Mouse (Mus musculus) hindbrain, embryonic 12.5 days (tissue): Measurements from ENCODE around the gene Cx3cr1. TPM values are rescaled to one million over a fixed set of nuclear protein-coding genes. Genes with fewer than 3 reads are reported as not detected.

Source experiments
- ATAC-seq: fragments of 200-750 bp; cut with Nextera tagmentation; 2 replicates; pipeline ENCODE4 v1.8.0; 2017; ENCODE audit warnings: moderate TSS enrichment; ENCODE audit not compliant: low FRiP score
- H3K27ac ChIP-seq: fragments of 300-500 bp; sonication (generic); 2 replicates; pipeline ENCODE4 v1.5.1; 2016; ENCODE audit warnings: mild to moderate bottlenecking
- H3K27me3 ChIP-seq: fragments of 300-500 bp; sonication (generic); 2 replicates; pipeline ENCODE4 v1.6.1; 2016; ENCODE audit warnings: mild to moderate bottlenecking
- H3K36me3 ChIP-seq: fragments of 300-500 bp; sonication (generic); 2 replicates; pipeline ENCODE4 v1.6.1; 2016; ENCODE audit warnings: mild to moderate bottlenecking
- H3K4me1 ChIP-seq: fragments of 300-500 bp; sonication (generic); 2 replicates; pipeline ENCODE4 v1.6.1; 2016
- H3K4me2 ChIP-seq: fragments of 300-500 bp; sonication (generic); replicated peaks from 2 replicates; pipeline ENCODE4 v1.6.1; 2016; ENCODE audit warnings: mild to moderate bottlenecking
- H3K4me3 ChIP-seq: fragments of 300-500 bp; sonication (generic); 2 replicates; pipeline ENCODE4 v1.5.1; 2016; ENCODE audit warnings: mild to moderate bottlenecking
- H3K9ac ChIP-seq: fragments of 300-500 bp; sonication (generic); 2 replicates; pipeline ENCODE4 v1.6.1; 2016; ENCODE audit warnings: mild to moderate bottlenecking, moderate library complexity
- H3K9me3 ChIP-seq: fragments of 300-500 bp; sonication (generic); replicated peaks from 2 replicates; pipeline ENCODE4 v1.6.1; 2016; ENCODE audit warnings: mild to moderate bottlenecking
- WGBS: fragments of 180-500 bp; shearing (Covaris S2); methylation state at CpG from one replicate; pipeline ENCODE4 v1.1.7; 2016; 5-methylcytosine and 5-hydroxymethylcytosine counted together
- polyA plus RNA-seq: library from polyadenylated mRNA; unstranded; fragments of >200 nt; fragmentation: Nextera tagmentation; extraction: Ambion mirVana; gene quantifications from 2 replicates; pipeline ENCODE4 v1.2.1, GENCODE M21; 2016

Cx3cr1 gene
- polyA plus RNA-seq, 1 experiment from 2014 or later: 7.5 TPM

GRCm38 (mm10) chr9:120048495-120048894 lies 21.2 kb downstream of the Cx3cr1 start:
- Histone ChIP-seq H3K4me2 (no peak overlapping the region), H3K27me3 (no peaks in the 10 kb centered on the region), H3K36me3 (no peaks in the 10 kb centered on the region), H3K4me3 (no peak overlapping the region), H3K9me3 (no peaks in the 10 kb centered on the region), H3K9ac (no peak overlapping the region), H3K4me1 (no peaks in the 10 kb centered on the region), H3K27ac (no peak overlapping the region)
- 78% methylated on average over 6 of the region's 6 CpGs for WGBS
- ATAC-seq: no peak

- no peak overlapping the region for H3K27ac ChIP-seq
- no peaks in the 10 kb centered on the region for H3K27me3 ChIP-seq
- no peak overlapping the region for H3K4me2 ChIP-seq
- no peak overlapping the region for H3K4me3 ChIP-seq
- no peaks in the 10 kb centered on the region for H3K4me1 ChIP-seq
- H3K9ac ChIP-seq: no peak overlapping the region
- 0 out of 2 replicates have a peak, but pooled peaks cover 3% of the 10 kb centered on the region for H3K9me3 ChIP-seq
- no peaks in the 10 kb centered on the region for H3K36me3 ChIP-seq
- ATAC-seq: no peak
- WGBS: 88% methylated on average over 7 of the region's 7 CpGs
Observed at GRCm38 (mm10) chr9:120043115-120043514, 26.6 kb downstream of the Cx3cr1 start.

- no peaks in the 10 kb centered on the region for H3K36me3 ChIP-seq
- 85% methylated on average over 7 of the region's 7 CpGs for WGBS
- H3K27ac ChIP-seq: no peak overlapping the region
- H3K27me3 ChIP-seq: no peaks in the 10 kb centered on the region
- no peak overlapping the region for H3K9ac ChIP-seq
- 0 out of 2 replicates have a peak, but pooled peaks cover 3% of the 10 kb centered on the region for H3K9me3 ChIP-seq
- H3K4me2 ChIP-seq: no peak overlapping the region
- ATAC-seq: no peak
- no peaks in the 10 kb centered on the region for H3K4me1 ChIP-seq
- H3K4me3 ChIP-seq: no peak overlapping the region
Observed at GRCm38 (mm10) chr9:120037414-120037813, 32.3 kb downstream of the Cx3cr1 start.

- Histone ChIP-seq H3K9ac (no peak overlapping the region), H3K9me3 (no peaks in the 10 kb centered on the region), H3K27me3 (no peaks in the 10 kb centered on the region), H3K4me1 (no peaks in the 10 kb centered on the region), H3K36me3 (no peaks in the 10 kb centered on the region), H3K27ac (no peak overlapping the region), H3K4me2 (no peak overlapping the region), H3K4me3 (no peak overlapping the region)
- WGBS: 75% methylated on average over 8 of the region's 8 CpGs
- no peak for ATAC-seq
Observed at GRCm38 (mm10) chr9:120034375-120034774, 35.3 kb downstream of the Cx3cr1 start.

DNA sequence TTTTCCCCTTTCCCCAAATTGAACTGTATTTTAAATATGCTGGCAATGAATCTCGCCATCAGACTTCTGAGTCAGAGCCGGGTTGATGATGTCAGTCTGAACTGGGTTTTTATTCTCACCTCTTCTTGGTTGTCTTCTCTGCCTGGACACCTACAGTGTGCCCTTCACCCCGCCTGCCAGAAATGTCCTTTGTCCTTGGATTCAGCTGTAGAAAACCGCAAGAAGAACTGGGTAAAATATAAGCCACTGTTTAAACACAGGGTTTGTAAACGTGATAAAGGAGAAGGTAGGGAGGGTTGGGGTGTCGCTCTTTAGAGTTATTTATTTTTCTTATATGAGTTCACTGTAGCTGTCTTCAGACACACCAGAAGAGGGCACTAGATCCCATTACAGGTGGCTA lies 37.0 kb downstream of the Cx3cr1 start:
- Histone ChIP-seq H3K36me3 (no peaks in the 10 kb centered on the region), H3K27ac (no peak overlapping the region), H3K4me3 (no peak overlapping the region), H3K4me1 (no peaks in the 10 kb centered on the region), H3K4me2 (no peak overlapping the region), H3K9ac (no peak overlapping the region), H3K9me3 (no peaks in the 10 kb centered on the region), H3K27me3 (no peaks in the 10 kb centered on the region)
- no peak for ATAC-seq
- WGBS: 89% methylated on average over 6 of the region's 6 CpGs

- WGBS: 87% methylated on average over 10 of the region's 10 CpGs
- H3K9me3 ChIP-seq: no peaks in the 10 kb centered on the region
- no peak overlapping the region for H3K27ac ChIP-seq
- no peak overlapping the region for H3K9ac ChIP-seq
- 0 out of 2 replicates have a peak, but pooled peaks cover 2% of the 10 kb centered on the region for H3K4me1 ChIP-seq
- peaks cover 4% of the 10 kb centered on the region; the same call in 1 of the 2 replicates for H3K27me3 ChIP-seq
- no peak overlapping the region for H3K4me2 ChIP-seq
- H3K4me3 ChIP-seq: no peak overlapping the region
- no peak for ATAC-seq
- no peaks in the 10 kb centered on the region for H3K36me3 ChIP-seq
Observed at GRCm38 (mm10) chr9:120030421-120030820, 39.3 kb downstream of the Cx3cr1 start.

DNA sequence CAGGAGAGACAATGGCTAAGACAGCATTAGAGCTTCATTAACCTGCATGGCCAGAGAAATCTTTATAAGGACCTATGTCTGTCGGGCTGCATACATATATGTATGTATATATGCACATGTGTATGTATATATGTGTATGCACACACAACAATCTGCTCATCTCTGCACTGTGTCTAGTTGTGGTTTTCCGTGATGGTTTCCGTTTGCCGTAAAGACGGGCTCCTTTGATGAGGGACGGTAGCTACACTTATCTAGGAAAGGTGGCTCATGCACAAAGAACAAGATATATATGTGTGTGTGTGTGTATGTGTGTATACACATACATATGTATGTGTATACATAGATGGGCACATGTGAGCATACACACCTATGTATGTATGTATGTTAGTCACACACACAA lies 39.8 kb downstream of the Cx3cr1 start:
- Histone ChIP-seq H3K36me3 (no peaks in the 10 kb centered on the region), H3K4me2 (no peak overlapping the region), H3K9me3 (no peaks in the 10 kb centered on the region), H3K9ac (no peak overlapping the region), H3K27me3 (peaks cover 4% of the 10 kb centered on the region; the same call in 1 of the 2 replicates), H3K27ac (no peak overlapping the region), H3K4me3 (no peak overlapping the region), H3K4me1 (0 out of 2 replicates have a peak, but pooled peaks cover 2% of the 10 kb centered on the region)
- 93% methylated on average over 6 of the region's 6 CpGs for WGBS
- no peak for ATAC-seq

DNA sequence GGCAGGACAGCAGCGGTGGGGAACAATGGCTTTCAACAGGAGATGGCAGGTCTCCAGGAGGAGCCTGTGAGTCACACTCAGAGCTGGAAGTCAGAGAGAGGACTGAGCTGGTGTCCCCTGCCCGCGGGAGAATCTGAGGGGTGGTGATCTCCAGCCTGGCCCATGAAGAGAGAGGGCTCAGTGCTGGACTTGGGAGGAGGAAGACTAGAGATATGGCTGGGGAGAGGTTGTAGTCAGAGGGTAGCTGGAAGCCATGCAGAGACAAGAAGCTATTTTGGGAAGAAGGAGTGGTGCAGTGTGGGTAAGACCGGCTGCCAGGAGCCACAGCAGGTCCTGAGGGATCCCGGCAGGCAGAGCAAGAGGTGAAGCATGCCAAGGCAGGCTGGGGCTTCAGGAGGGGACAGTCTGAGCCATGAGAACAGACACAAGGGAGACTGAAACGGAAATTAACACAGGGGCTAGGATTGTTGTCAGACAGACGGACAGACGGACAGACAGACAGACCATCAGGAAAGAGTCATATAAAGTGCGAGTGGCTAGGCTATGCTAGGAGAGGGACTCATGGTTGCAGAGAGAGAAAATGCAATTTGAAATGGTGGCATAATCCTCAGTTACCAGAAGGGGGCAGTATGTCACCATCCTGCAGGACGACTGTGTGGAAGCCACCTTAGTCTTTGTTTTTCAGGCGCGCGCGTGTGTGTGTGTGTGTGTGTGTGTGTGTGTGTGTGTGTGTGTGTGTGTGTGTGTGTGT lies 42.1 kb downstream of the Cx3cr1 start:
- 0 out of 2 replicates have a peak overlapping the region, but pooled peaks have one; percentile 8 for H3K9ac ChIP-seq
- no peaks in the 10 kb centered on the region for H3K36me3 ChIP-seq
- no peaks in the 10 kb centered on the region for H3K9me3 ChIP-seq
- H3K4me2 ChIP-seq: no peak overlapping the region
- no peak for ATAC-seq
- H3K4me1 ChIP-seq: 0 out of 2 replicates have a peak, but pooled peaks cover 2% of the 10 kb centered on the region
- H3K4me3 ChIP-seq: no peak overlapping the region
- peaks cover 4% of the 10 kb centered on the region; the same call in 1 of the 2 replicates for H3K27me3 ChIP-seq
- WGBS: 33% methylated on average over 13 of the region's 14 CpGs
- H3K27ac ChIP-seq: no peak overlapping the region

DNA sequence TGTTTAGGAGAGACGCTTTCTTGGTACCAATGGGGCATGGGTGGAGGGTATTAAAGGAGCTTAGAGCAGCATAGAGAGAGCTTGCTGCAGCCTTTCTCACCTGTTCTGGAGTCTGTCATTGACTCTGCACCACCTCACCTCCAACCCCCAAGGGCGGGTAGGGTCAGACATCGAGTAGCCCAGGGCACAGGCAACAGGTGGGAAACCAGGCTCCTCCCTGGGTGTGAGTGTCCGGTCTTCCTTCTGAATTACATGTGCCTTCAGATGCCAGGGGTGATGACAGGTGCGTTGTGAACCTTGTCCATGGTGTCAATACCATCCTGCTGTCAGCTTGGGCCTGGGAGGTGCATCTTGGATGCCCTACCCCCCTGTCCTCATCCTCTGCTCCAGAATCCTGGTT lies 45.1 kb downstream of the Cx3cr1 start:
- H3K4me3 ChIP-seq: no peak overlapping the region
- H3K4me1 ChIP-seq: peaks cover 4% of the 10 kb centered on the region; the same call in 1 of the 2 replicates
- no peak overlapping the region for H3K9ac ChIP-seq
- no peaks in the 10 kb centered on the region for H3K36me3 ChIP-seq
- H3K27ac ChIP-seq: no peak overlapping the region
- whole genome bisulfite sequencing: 78% methylated on average over 5 of the region's 5 CpGs
- no peaks in the 10 kb centered on the region for H3K9me3 ChIP-seq
- ATAC-seq: no peak
- H3K4me2 ChIP-seq: no peak overlapping the region
- H3K27me3 ChIP-seq: peaks cover 4% of the 10 kb centered on the region; the same call in 1 of the 2 replicates

DNA sequence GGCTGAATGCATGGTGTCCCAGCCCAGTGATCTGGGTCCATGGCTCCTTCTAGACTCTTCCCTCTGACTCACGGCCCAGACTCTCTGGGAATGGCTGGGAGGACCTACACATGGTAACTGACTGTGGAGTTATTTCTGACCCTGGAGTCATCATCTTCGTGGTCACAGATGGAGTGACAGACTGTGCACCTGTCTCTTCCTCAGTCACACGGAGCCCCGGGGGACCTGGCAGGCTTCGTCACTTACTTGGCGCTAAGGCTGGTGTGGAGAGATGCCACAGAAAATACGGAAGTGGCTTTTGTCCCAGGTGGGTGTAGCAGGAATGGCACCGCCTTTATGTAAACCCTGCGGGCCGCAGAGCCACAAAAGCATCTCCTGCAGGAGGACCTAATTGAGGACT lies 45.5 kb downstream of the Cx3cr1 start:
- Histone ChIP-seq H3K4me3 (no peak overlapping the region), H3K27me3 (peaks cover 4% of the 10 kb centered on the region; the same call in 1 of the 2 replicates), H3K9ac (no peak overlapping the region), H3K27ac (no peak overlapping the region), H3K36me3 (no peaks in the 10 kb centered on the region), H3K9me3 (no peaks in the 10 kb centered on the region), H3K4me2 (no peak overlapping the region), H3K4me1 (peaks cover 4% of the 10 kb centered on the region; the same call in 1 of the 2 replicates)
- no peak for ATAC-seq
- 83% methylated on average over 10 of the region's 10 CpGs for WGBS

DNA sequence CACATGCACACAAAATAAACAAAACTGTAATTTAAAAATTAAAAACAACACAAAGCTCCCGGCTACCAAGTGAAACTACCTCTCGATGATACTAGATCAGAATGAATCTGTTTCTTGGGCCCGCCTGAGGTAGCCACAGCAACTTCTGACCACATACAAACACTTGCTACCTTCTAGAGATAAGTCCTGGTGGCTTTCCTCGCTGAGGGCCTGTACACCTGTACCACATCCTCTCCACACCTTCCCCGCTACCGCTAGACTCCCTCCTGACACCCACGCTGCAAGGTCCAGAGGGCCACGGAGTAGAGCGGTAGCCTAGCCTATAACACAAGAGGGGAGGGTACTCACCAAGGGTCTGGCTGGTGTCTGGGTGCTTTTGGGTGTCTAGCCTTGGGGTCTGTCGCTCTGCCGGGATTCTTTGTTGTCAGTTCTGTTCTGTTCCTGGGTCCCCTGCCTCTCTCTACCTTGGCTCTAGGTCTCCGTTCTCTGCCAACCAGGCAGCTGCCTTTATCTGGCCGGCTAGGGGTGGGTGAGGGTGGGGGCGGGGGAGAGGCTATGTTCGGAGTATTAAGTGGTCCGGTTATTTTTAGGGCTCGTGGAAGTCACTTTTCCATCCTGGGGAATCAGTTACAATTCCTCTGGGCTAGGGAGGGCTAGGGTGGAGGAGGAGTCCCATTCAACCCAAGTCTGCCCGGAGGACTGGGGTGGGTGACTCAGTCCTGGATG lies 46.4 kb downstream of the Cx3cr1 start, which contains the start of gene Xirp1:
Xirp1 (minus strand) TSS at position 513 of the 726 bp plus-strand sequence.
- ATAC-seq: no peak
- WGBS: 87% methylated on average over 18 of the region's 18 CpGs

GRCm38 (mm10) chr9:120021164-120021563 lies 48.5 kb downstream of the Cx3cr1 start:
- 73% methylated on average over 5 of the region's 5 CpGs for WGBS
- Histone ChIP-seq H3K4me2 (no peak overlapping the region), H3K9ac (no peak overlapping the region), H3K9me3 (no peaks in the 10 kb centered on the region), H3K4me1 (peaks cover 2% of the 10 kb centered on the region; the same call in 1 of the 2 replicates), H3K36me3 (no peaks in the 10 kb centered on the region), H3K4me3 (no peak overlapping the region), H3K27me3 (peaks cover 3% of the 10 kb centered on the region; the same call in 1 of the 2 replicates), H3K27ac (no peak overlapping the region)
- ATAC-seq: no peak

More for the DNA sequence above, 46.4 kb downstream of the Cx3cr1 start, which contains the start of gene Xirp1:
- no peak within 1 kb of the TSS for H3K4me2 ChIP-seq
- H3K36me3 ChIP-seq: no peaks in the 10 kb centered on the region
- peaks cover 4% of the 10 kb centered on the region for H3K27me3 ChIP-seq
- H3K4me1 ChIP-seq: peaks cover 4% of the 10 kb centered on the region; the same call in 1 of the 2 replicates
- H3K9me3 ChIP-seq: no peaks in the 10 kb centered on the region
- no peak within 1 kb of the TSS for H3K4me3 ChIP-seq
- H3K27ac ChIP-seq: no peak within 1 kb of the TSS
- no peak within 1 kb of the TSS for H3K9ac ChIP-seq
